Mouse (Mus musculus): ENCODE measurements around the gene Mccc1. TPM values are rescaled to one million over a fixed set of nuclear protein-coding genes. Genes with fewer than 3 reads are reported as not detected.

Gene Mccc1
- 33.2 and 34.4 TPM in 2 replicates for polyA plus RNA-seq (2014; fragmentation: Nextera tagmentation; extraction: Ambion mirVana)

- H3K36me3 ChIP-seq (ENCODE audit: control insufficient read depth, insufficient read depth, low read length): no peaks in the 10 kb centered on the region
- H3K27me3 ChIP-seq (ENCODE audit: control insufficient read depth, insufficient read depth, low read length): no peaks in the 10 kb centered on the region
- no peaks in the 10 kb centered on the region for H3K9me3 ChIP-seq (ENCODE audit: control insufficient read depth, low read depth, low read length)
- peak within 1 kb of the TSS; percentile 56 for H3K9ac ChIP-seq (replicated peaks; ENCODE audit: low read depth, low read length)
- 3% methylated on average over 39 of the region's 39 CpGs for WGBS
- peak; percentile 98 for ATAC-seq (ENCODE audit: insufficient number of reproducible peaks, insufficient read depth, low FRiP score, low read depth)
- H3K4me2 ChIP-seq (replicated peaks; ENCODE audit: low read depth, low read length): peak within 1 kb of the TSS; percentile 67
- peak within 1 kb of the TSS; percentile 69; the same call in 1 of the 2 replicates for H3K27ac ChIP-seq (ENCODE audit: low read length)
- no peaks in the 10 kb centered on the region for H3K4me1 ChIP-seq (ENCODE audit: control insufficient read depth, insufficient read depth, low read length)
- peak within 1 kb of the TSS; percentile 56 for H3K4me3 ChIP-seq (ENCODE audit: low read depth, low read length)
Observed at GRCm38 (mm10) chr3:36000275-36001239, at the start of gene Mccc1. Gene Mccc1, minus strand, starts transcription at chr3:36000678.

GRCm38 (mm10) chr3:36049106-36049505 lies 48.6 kb upstream of the Mccc1 start:
- Histone ChIP-seq H3K9ac (replicated peaks; ENCODE audit: low read depth, low read length) (no peak overlapping the region), H3K9me3 (ENCODE audit: control insufficient read depth, low read depth, low read length) (no peaks in the 10 kb centered on the region), H3K27ac (ENCODE audit: low read length) (no peak overlapping the region), H3K4me2 (replicated peaks; ENCODE audit: low read depth, low read length) (no peak overlapping the region), H3K4me3 (ENCODE audit: low read depth, low read length) (no peak overlapping the region), H3K27me3 (ENCODE audit: control insufficient read depth, insufficient read depth, low read length) (no peaks in the 10 kb centered on the region), H3K4me1 (ENCODE audit: control insufficient read depth, insufficient read depth, low read length) (no peaks in the 10 kb centered on the region), H3K36me3 (ENCODE audit: control insufficient read depth, insufficient read depth, low read length) (no peaks in the 10 kb centered on the region)
- WGBS: 61% methylated on average over 1 of the region's 1 CpGs
- no peak for ATAC-seq (ENCODE audit: insufficient number of reproducible peaks, insufficient read depth, low FRiP score, low read depth)

DNA sequence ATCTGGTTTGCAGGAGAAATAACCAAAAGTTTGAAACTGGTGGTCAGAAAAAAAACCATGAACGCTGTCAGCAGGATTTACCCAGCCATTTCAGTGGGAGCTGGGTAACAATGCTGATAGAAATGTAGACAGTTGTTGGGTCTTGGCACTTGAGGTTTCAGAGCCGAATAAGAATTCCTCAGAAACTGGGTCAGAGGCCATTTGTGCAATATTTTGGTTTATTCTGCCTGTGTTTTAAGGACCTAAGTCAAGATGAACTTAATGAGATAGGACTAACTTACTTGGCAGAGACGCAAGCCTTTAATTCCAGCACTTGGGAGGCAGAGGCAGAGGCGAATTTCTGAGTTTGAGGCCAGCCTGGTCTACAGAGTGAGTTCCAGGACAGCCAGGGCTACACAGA lies 44.6 kb upstream of the Mccc1 start:
- 80% methylated on average over 4 of the region's 4 CpGs for WGBS
- no peak for ATAC-seq (ENCODE audit: insufficient number of reproducible peaks, insufficient read depth, low FRiP score, low read depth)
- H3K4me3 ChIP-seq (ENCODE audit: low read depth, low read length): no peak overlapping the region
- no peaks in the 10 kb centered on the region for H3K36me3 ChIP-seq (ENCODE audit: control insufficient read depth, insufficient read depth, low read length)
- H3K9ac ChIP-seq (replicated peaks; ENCODE audit: low read depth, low read length): no peak overlapping the region
- H3K4me2 ChIP-seq (replicated peaks; ENCODE audit: low read depth, low read length): no peak overlapping the region
- no peaks in the 10 kb centered on the region for H3K4me1 ChIP-seq (ENCODE audit: control insufficient read depth, insufficient read depth, low read length)
- H3K27me3 ChIP-seq (ENCODE audit: control insufficient read depth, insufficient read depth, low read length): no peaks in the 10 kb centered on the region
- no peaks in the 10 kb centered on the region for H3K9me3 ChIP-seq (ENCODE audit: control insufficient read depth, low read depth, low read length)
- H3K27ac ChIP-seq (ENCODE audit: low read length): no peak overlapping the region

DNA sequence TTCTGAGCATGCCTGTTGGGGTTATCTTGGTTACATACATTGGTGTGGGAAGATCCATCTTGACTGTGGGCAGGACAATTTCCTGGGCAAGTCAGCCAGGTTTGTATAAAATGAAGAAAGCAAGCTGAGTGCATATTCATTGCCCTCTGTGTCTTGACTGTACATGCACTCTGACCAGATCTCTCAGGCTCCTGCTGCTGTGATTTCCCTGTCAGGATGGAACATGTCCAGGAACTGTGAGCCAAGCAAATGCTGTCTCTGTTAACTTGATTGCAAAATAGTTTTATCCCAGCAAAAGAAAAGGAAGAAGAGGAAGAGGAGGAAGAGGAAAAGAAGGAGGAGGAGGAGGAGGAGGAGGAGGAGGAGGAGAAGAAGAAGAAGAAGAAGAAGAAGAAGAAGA lies 44.0 kb upstream of the Mccc1 start:
- Histone ChIP-seq H3K36me3 (ENCODE audit: control insufficient read depth, insufficient read depth, low read length) (no peaks in the 10 kb centered on the region), H3K4me2 (replicated peaks; ENCODE audit: low read depth, low read length) (no peak overlapping the region), H3K9ac (replicated peaks; ENCODE audit: low read depth, low read length) (no peak overlapping the region), H3K27me3 (ENCODE audit: control insufficient read depth, insufficient read depth, low read length) (no peaks in the 10 kb centered on the region), H3K4me1 (ENCODE audit: control insufficient read depth, insufficient read depth, low read length) (no peaks in the 10 kb centered on the region), H3K4me3 (ENCODE audit: low read depth, low read length) (no peak overlapping the region), H3K9me3 (ENCODE audit: control insufficient read depth, low read depth, low read length) (no peaks in the 10 kb centered on the region), H3K27ac (ENCODE audit: low read length) (no peak overlapping the region)
- ATAC-seq (ENCODE audit: insufficient number of reproducible peaks, insufficient read depth, low FRiP score, low read depth): no peak

DNA sequence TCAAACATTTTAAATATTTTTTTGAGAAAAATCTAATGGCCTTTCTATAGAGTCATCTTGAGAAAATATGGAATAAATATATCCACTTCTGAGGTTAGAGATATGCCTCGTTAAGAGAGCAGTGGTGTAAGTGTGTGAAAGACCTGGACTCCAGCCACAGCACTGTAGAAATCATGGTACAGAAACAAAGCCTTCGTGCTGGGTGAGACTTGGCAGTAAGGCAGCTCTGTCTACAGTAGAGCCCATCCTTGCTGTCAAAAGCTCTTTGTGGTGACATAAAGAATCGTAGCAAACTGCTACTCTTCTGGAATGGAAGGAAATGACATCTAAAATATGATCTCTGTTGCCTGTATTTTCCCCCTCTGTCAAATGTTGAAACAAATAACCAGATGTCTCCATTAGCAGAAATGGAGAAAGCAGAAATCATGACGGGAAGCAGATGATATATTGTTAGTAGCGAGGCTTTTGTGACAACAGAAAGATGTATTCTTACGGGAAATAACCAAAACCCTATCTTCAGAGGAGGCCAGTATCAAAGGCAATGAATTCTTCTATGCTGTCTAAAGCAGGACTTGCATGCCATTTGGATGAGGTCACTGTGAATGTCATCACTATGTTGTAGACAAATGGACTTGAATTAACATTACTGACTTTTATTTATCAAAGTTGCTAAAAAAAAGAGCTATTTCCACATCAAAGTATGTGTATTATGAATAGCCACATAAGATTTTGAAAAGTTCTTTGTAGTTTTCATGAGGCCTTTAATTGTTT lies 31.4 kb upstream of the Mccc1 start:
- no peaks in the 10 kb centered on the region for H3K27me3 ChIP-seq (ENCODE audit: control insufficient read depth, insufficient read depth, low read length)
- ATAC-seq (ENCODE audit: insufficient number of reproducible peaks, insufficient read depth, low FRiP score, low read depth): no peak
- no peak overlapping the region for H3K4me3 ChIP-seq (ENCODE audit: low read depth, low read length)
- no peak overlapping the region for H3K4me2 ChIP-seq (replicated peaks; ENCODE audit: low read depth, low read length)
- H3K9ac ChIP-seq (replicated peaks; ENCODE audit: low read depth, low read length): no peak overlapping the region
- no peaks in the 10 kb centered on the region for H3K9me3 ChIP-seq (ENCODE audit: control insufficient read depth, low read depth, low read length)
- no peaks in the 10 kb centered on the region for H3K36me3 ChIP-seq (ENCODE audit: control insufficient read depth, insufficient read depth, low read length)
- H3K4me1 ChIP-seq (ENCODE audit: control insufficient read depth, insufficient read depth, low read length): no peaks in the 10 kb centered on the region
- WGBS: 45% methylated on average over 6 of the region's 6 CpGs
- no peak overlapping the region for H3K27ac ChIP-seq (ENCODE audit: low read length)

DNA sequence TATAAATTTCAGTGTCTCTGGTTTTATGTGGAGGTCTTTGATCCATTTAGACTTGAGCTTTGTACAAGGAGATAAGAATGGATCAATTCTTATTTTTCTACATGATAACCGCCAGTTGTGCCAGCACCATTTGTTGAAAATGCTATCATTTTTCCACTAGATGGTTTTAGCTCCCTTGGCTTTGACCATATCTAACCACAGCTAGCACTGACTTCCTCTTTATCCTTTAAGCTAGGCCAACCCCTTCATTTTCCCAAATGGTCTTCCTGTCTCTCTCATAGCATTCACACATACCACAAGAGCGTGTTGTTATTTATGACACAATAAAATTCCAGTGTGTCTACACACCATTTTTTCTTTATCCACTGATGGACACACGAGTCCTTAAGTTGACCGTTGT lies 29.5 kb upstream of the Mccc1 start:
- Histone ChIP-seq H3K9me3 (ENCODE audit: control insufficient read depth, low read depth, low read length) (no peaks in the 10 kb centered on the region), H3K27ac (ENCODE audit: low read length) (no peak overlapping the region), H3K36me3 (ENCODE audit: control insufficient read depth, insufficient read depth, low read length) (no peaks in the 10 kb centered on the region), H3K4me2 (replicated peaks; ENCODE audit: low read depth, low read length) (no peak overlapping the region), H3K4me3 (ENCODE audit: low read depth, low read length) (no peak overlapping the region), H3K4me1 (ENCODE audit: control insufficient read depth, insufficient read depth, low read length) (no peaks in the 10 kb centered on the region), H3K27me3 (ENCODE audit: control insufficient read depth, insufficient read depth, low read length) (no peaks in the 10 kb centered on the region), H3K9ac (replicated peaks; ENCODE audit: low read depth, low read length) (no peak overlapping the region)
- 87% methylated on average over 4 of the region's 4 CpGs for WGBS
- no peak for ATAC-seq (ENCODE audit: insufficient number of reproducible peaks, insufficient read depth, low FRiP score, low read depth)

DNA sequence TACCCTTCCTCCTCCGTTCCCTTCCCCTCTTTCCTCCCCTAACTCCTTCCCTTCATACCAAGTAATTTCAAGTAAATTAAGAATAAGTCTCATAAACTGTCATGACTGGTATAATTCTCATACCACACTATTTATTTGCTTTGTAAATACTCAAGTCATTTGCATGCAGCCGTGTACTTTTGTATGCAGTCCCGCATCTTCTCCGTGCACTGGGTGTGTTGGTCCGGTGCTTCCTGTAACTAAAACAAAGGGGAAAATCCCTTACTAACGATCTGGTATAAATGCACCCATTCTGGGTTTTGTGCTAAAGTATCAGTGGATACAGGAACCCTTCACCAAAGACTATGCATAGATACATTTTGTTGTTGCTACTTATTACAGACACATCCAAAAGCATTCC lies 25.3 kb upstream of the Mccc1 start:
- Histone ChIP-seq H3K27me3 (ENCODE audit: control insufficient read depth, insufficient read depth, low read length) (no peaks in the 10 kb centered on the region), H3K4me1 (ENCODE audit: control insufficient read depth, insufficient read depth, low read length) (no peaks in the 10 kb centered on the region), H3K27ac (ENCODE audit: low read length) (no peak overlapping the region), H3K4me2 (replicated peaks; ENCODE audit: low read depth, low read length) (no peak overlapping the region), H3K36me3 (ENCODE audit: control insufficient read depth, insufficient read depth, low read length) (no peaks in the 10 kb centered on the region), H3K9ac (replicated peaks; ENCODE audit: low read depth, low read length) (no peak overlapping the region), H3K4me3 (ENCODE audit: low read depth, low read length) (no peak overlapping the region), H3K9me3 (ENCODE audit: control insufficient read depth, low read depth, low read length) (no peaks in the 10 kb centered on the region)
- ATAC-seq (ENCODE audit: insufficient number of reproducible peaks, insufficient read depth, low FRiP score, low read depth): no peak
- 83% methylated on average over 6 of the region's 6 CpGs for WGBS

- Histone ChIP-seq H3K9me3 (ENCODE audit: control insufficient read depth, low read depth, low read length) (no peaks in the 10 kb centered on the region), H3K27ac (ENCODE audit: low read length) (no peak overlapping the region), H3K4me2 (replicated peaks; ENCODE audit: low read depth, low read length) (no peak overlapping the region), H3K27me3 (ENCODE audit: control insufficient read depth, insufficient read depth, low read length) (no peaks in the 10 kb centered on the region), H3K36me3 (ENCODE audit: control insufficient read depth, insufficient read depth, low read length) (no peaks in the 10 kb centered on the region), H3K4me1 (ENCODE audit: control insufficient read depth, insufficient read depth, low read length) (no peaks in the 10 kb centered on the region), H3K4me3 (ENCODE audit: low read depth, low read length) (no peak overlapping the region), H3K9ac (replicated peaks; ENCODE audit: low read depth, low read length) (no peak overlapping the region)
- 74% methylated on average over 3 of the region's 3 CpGs for WGBS
- ATAC-seq (ENCODE audit: insufficient number of reproducible peaks, insufficient read depth, low FRiP score, low read depth): no peak
Observed at GRCm38 (mm10) chr3:36011239-36011638, 10.8 kb upstream of the Mccc1 start.
